Mouse (Mus musculus): Measurements from ENCODE around the gene Cops9. TPM values are rescaled to one million over a fixed set of nuclear protein-coding genes. Genes with fewer than 3 reads are reported as not detected.

Cops9 gene
- polyA plus RNA-seq, 1 experiment from 2014 or later = 457 TPM

DNA sequence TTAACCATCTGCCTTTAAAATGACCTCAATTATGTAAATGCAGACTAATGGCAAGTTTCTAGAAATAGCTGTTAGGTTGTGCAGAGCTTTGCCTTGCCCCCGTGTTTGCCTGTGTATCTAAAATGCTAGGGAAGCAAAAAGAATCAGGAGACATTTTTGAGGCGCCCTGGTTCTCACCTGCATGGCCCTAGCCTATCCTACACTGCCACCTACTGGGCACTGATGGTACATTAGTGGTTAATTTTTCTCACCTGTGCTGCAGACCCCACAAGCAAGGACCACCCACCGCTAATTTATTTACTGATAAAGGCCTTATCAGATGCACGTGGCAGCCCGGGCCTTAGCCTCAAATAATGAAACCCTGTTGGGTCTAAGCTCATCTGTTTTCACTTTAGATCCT lies 30.8 kb downstream of the Cops9 start:
- Histone ChIP-seq H3K4me2 (replicated peaks; ENCODE audit: low read depth, low read length) (no peak overlapping the region), H3K4me1 (ENCODE audit: control insufficient read depth, insufficient read depth, low read length) (no peaks in the 10 kb centered on the region), H3K9me3 (ENCODE audit: control insufficient read depth, low read depth, low read length) (no peaks in the 10 kb centered on the region), H3K27me3 (ENCODE audit: control insufficient read depth, insufficient read depth, low read length) (no peaks in the 10 kb centered on the region), H3K9ac (replicated peaks; ENCODE audit: low read depth, low read length) (no peak overlapping the region), H3K36me3 (ENCODE audit: control insufficient read depth, insufficient read depth, low read length) (no peaks in the 10 kb centered on the region), H3K27ac (ENCODE audit: low read length) (no peak overlapping the region), H3K4me3 (ENCODE audit: low read depth, low read length) (no peak overlapping the region)
- ATAC-seq (ENCODE audit: insufficient number of reproducible peaks, insufficient read depth, low FRiP score, low read depth) = no peak
- 3% methylated on average over 5 of the region's 5 CpGs for WGBS

DNA sequence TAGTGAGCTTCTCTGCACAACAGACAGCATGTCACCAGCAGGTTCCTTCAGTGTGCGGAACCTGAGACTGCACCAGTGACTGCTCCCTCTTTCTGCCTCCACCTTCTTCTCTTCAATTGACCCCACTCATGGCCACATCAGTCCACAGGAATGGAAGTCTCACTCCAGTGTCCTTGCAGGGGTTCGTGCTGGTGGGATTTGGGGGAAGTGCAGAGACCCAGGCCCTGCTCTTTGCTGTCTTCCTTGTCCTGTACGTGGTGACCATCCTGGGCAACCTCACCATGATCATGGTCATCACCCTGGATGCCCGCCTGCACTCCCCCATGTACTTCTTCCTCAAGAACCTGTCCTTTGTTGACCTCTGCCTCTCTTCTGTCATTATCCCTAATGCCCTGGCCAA lies 34.1 kb downstream of the Cops9 start:
- Histone ChIP-seq H3K4me3 (ENCODE audit: low read depth, low read length) (no peak overlapping the region), H3K4me2 (replicated peaks; ENCODE audit: low read depth, low read length) (no peak overlapping the region), H3K4me1 (ENCODE audit: control insufficient read depth, insufficient read depth, low read length) (no peaks in the 10 kb centered on the region), H3K36me3 (ENCODE audit: control insufficient read depth, insufficient read depth, low read length) (no peaks in the 10 kb centered on the region), H3K9me3 (ENCODE audit: control insufficient read depth, low read depth, low read length) (no peaks in the 10 kb centered on the region), H3K9ac (replicated peaks; ENCODE audit: low read depth, low read length) (no peak overlapping the region), H3K27ac (ENCODE audit: low read length) (no peak overlapping the region), H3K27me3 (ENCODE audit: control insufficient read depth, insufficient read depth, low read length) (no peaks in the 10 kb centered on the region)
- ATAC-seq (ENCODE audit: insufficient number of reproducible peaks, insufficient read depth, low FRiP score, low read depth) = no peak
- 75% methylated on average over 4 of the region's 4 CpGs for WGBS

DNA sequence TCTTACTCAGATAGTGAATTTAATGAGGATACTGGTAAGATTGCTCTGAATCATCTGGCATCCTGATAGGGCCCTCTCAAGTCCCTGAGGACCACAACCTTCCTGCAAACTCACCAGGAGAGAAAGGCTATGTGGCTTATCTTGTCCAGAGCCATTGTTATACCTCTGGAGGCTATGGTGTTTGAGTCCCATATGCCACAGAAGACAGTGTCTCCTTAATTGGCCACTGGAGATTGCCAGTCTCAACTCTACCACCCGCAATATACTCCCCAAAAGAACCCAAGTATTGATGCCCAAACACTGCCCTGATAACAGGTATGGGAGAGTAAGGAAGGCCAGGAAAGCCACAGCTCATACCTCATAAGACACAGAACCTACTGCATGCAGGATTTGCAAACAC lies 36.3 kb downstream of the Cops9 start, which contains the start of gene Olfr1410:
Gene Olfr1410, plus strand, starts transcription at position 301 of the 400 bp plus-strand sequence.
- H3K36me3 ChIP-seq (ENCODE audit: control insufficient read depth, insufficient read depth, low read length) = no peaks in the 10 kb centered on the region
- H3K4me1 ChIP-seq (ENCODE audit: control insufficient read depth, insufficient read depth, low read length) = no peaks in the 10 kb centered on the region
- no peaks in the 10 kb centered on the region for H3K9me3 ChIP-seq (ENCODE audit: control insufficient read depth, low read depth, low read length)
- no peak within 1 kb of the TSS for H3K9ac ChIP-seq (replicated peaks; ENCODE audit: low read depth, low read length)
- ATAC-seq (ENCODE audit: insufficient number of reproducible peaks, insufficient read depth, low FRiP score, low read depth) = no peak
- 85% methylated on average over 1 of the region's 1 CpGs for WGBS
- no peaks in the 10 kb centered on the region for H3K27me3 ChIP-seq (ENCODE audit: control insufficient read depth, insufficient read depth, low read length)
- H3K4me3 ChIP-seq (ENCODE audit: low read depth, low read length) = no peak within 1 kb of the TSS
- H3K4me2 ChIP-seq (replicated peaks; ENCODE audit: low read depth, low read length) = no peak within 1 kb of the TSS
- H3K27ac ChIP-seq (ENCODE audit: low read length) = no peak within 1 kb of the TSS

DNA sequence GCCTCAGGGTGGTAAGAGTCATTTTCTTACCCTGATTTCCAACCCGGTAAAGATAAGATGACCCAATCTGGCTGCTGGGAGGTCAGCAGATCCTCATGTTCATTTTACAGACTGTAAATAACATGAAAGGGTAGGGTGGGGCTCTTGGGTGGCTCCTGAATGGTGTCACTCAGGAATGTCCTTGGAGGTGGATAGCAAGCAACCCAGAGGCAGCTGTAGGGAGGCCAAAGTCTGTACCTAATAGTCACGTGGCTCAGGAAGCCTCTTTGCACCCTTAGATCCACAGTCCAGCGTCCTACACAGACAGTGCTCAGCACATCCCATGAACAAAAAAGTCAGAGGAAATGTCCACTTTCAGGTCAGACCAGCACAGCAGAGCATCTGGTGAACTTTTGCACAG lies 45.8 kb downstream of the Cops9 start:
- Histone ChIP-seq H3K27ac (ENCODE audit: low read length) (no peak overlapping the region), H3K4me1 (ENCODE audit: control insufficient read depth, insufficient read depth, low read length) (no peaks in the 10 kb centered on the region), H3K4me3 (ENCODE audit: low read depth, low read length) (no peak overlapping the region), H3K4me2 (replicated peaks; ENCODE audit: low read depth, low read length) (no peak overlapping the region), H3K36me3 (ENCODE audit: control insufficient read depth, insufficient read depth, low read length) (no peaks in the 10 kb centered on the region), H3K9me3 (ENCODE audit: control insufficient read depth, low read depth, low read length) (no peaks in the 10 kb centered on the region), H3K27me3 (ENCODE audit: control insufficient read depth, insufficient read depth, low read length) (no peaks in the 10 kb centered on the region), H3K9ac (replicated peaks; ENCODE audit: low read depth, low read length) (no peak overlapping the region)
- 88% methylated on average over 3 of the region's 3 CpGs for WGBS
- ATAC-seq (ENCODE audit: insufficient number of reproducible peaks, insufficient read depth, low FRiP score, low read depth) = no peak

DNA sequence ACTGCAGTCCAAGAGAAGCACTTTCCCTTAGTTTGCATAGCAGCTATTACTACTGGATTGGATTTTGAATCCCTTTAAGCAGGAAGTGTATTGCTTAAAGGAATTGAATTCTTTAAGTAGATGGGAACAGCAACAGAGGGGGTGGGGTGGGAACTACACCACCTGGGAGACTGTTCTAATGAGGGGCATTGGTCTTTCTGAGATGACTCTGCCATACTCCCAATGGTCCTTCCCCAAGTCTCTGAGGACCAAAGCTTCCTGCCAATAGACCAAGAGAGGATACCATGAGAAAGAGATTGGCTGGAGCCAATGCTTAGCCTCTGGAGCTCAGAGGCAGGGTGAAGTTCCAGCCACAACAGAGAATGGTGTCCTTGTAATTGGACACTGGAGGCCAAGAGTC lies 47.7 kb downstream of the Cops9 start, which contains the start of gene Olfr1411:
Gene Olfr1411, plus strand, starts transcription at position 301 of the 400 bp plus-strand sequence.
- Histone ChIP-seq H3K9ac (replicated peaks; ENCODE audit: low read depth, low read length) (no peak within 1 kb of the TSS), H3K36me3 (ENCODE audit: control insufficient read depth, insufficient read depth, low read length) (no peaks in the 10 kb centered on the region), H3K27ac (ENCODE audit: low read length) (no peak within 1 kb of the TSS), H3K9me3 (ENCODE audit: control insufficient read depth, low read depth, low read length) (no peaks in the 10 kb centered on the region), H3K4me1 (ENCODE audit: control insufficient read depth, insufficient read depth, low read length) (no peaks in the 10 kb centered on the region), H3K27me3 (ENCODE audit: control insufficient read depth, insufficient read depth, low read length) (no peaks in the 10 kb centered on the region), H3K4me2 (replicated peaks; ENCODE audit: low read depth, low read length) (no peak within 1 kb of the TSS), H3K4me3 (ENCODE audit: low read depth, low read length) (no peak within 1 kb of the TSS)
- ATAC-seq (ENCODE audit: insufficient number of reproducible peaks, insufficient read depth, low FRiP score, low read depth) = no peak

Other genes with a start within 250 kb of the Cops9 start
- 276 and 277 TPM in 2 replicates for gene Ndufa10, start 168.1 kb downstream of the Cops9 start, polyA plus RNA-seq (2014; fragmentation: Nextera tagmentation; extraction: Ambion mirVana)
- not detected in 2 replicates for gene Olfr1416, start 156.9 kb downstream of the Cops9 start, polyA plus RNA-seq (2014; fragmentation: Nextera tagmentation; extraction: Ambion mirVana)
- not detected in 2 replicates for gene Olfr1415, start 145.9 kb downstream of the Cops9 start, polyA plus RNA-seq (2014; fragmentation: Nextera tagmentation; extraction: Ambion mirVana)
- not detected in 2 replicates for gene Olfr1414, start 123.3 kb downstream of the Cops9 start, polyA plus RNA-seq (2014; fragmentation: Nextera tagmentation; extraction: Ambion mirVana)
- not detected in 2 replicates for gene Olfr1413, start 70.7 kb downstream of the Cops9 start, polyA plus RNA-seq (2014; fragmentation: Nextera tagmentation; extraction: Ambion mirVana)
- gene Olfr1412, start 56.2 kb downstream of the Cops9 start, polyA plus RNA-seq (2014; fragmentation: Nextera tagmentation; extraction: Ambion mirVana) = not detected in 2 replicates
- not detected in 2 replicates for gene Olfr1411, start 47.6 kb downstream of the Cops9 start, polyA plus RNA-seq (2014; fragmentation: Nextera tagmentation; extraction: Ambion mirVana)
- not detected in 2 replicates for gene Olfr1410, start 36.2 kb downstream of the Cops9 start, polyA plus RNA-seq (2014; fragmentation: Nextera tagmentation; extraction: Ambion mirVana)
- not detected in 2 replicates for gene Olfr12, start 24.2 kb downstream of the Cops9 start, polyA plus RNA-seq (2014; fragmentation: Nextera tagmentation; extraction: Ambion mirVana)
- 0.14 TPM in 1 of 2 replicates, not detected in the other for gene Otos, start 6.9 kb upstream of the Cops9 start, polyA plus RNA-seq (2014; fragmentation: Nextera tagmentation; extraction: Ambion mirVana)
- 48.3 and 49.7 TPM in 2 replicates for gene Gpc1, start 189.7 kb upstream of the Cops9 start, polyA plus RNA-seq (2014; fragmentation: Nextera tagmentation; extraction: Ambion mirVana)